Mouse (Mus musculus) layer of hippocampus, adult 2 months (tissue): ENCODE measurements around the gene Olfr1418. TPM values are rescaled to one million over a fixed set of nuclear protein-coding genes. Genes with fewer than 3 reads are reported as not detected.
"Not testable (repeated sequence)": the region's sequence is repeated elsewhere in the genome, so short reads cannot be mapped to it uniquely, and the experiment has no call there.

Experiments
- DNase-seq, 2 experiments: peaks; one replicate each; pipeline ENCODE4 v3.0.0; 2022; ENCODE audit warnings: low spot score in 2 of 2
- H3K27ac ChIP-seq: fragments of 200-600 bp; 2 replicates; pipeline ENCODE4 v1.8.1; 2022
- H3K4me3 ChIP-seq: fragments of 200-600 bp; 2 replicates; pipeline ENCODE4 v1.8.1; 2022; ENCODE audit warnings: mild to moderate bottlenecking
- CTCF ChIP-seq: fragments of 200-600 bp; conservative IDR thresholded peaks from 2 replicates; pipeline ENCODE4 v1.8.1; 2022; ENCODE audit warnings: antibody characterized with exemption, mild to moderate bottlenecking, moderate library complexity
- long read RNA-seq, 2 experiments: library from polyadenylated mRNA; stranded (forward); transcript quantifications; one replicate each; pipeline ENCODE4 v2.0.0; 2021; ENCODE audit warnings: borderline mapping rate in 2 of 2
- total RNA-seq, 2 experiments: library from RNA; stranded (reverse); gene quantifications; 2 replicates each; pipeline ENCODE4 v1.2.3; 2021

The Olfr1418 gene
- total RNA-seq = not detected
- long read RNA-seq, experiment 1 = 0 reads
- long read RNA-seq, experiment 2 = 0 reads

DNA sequence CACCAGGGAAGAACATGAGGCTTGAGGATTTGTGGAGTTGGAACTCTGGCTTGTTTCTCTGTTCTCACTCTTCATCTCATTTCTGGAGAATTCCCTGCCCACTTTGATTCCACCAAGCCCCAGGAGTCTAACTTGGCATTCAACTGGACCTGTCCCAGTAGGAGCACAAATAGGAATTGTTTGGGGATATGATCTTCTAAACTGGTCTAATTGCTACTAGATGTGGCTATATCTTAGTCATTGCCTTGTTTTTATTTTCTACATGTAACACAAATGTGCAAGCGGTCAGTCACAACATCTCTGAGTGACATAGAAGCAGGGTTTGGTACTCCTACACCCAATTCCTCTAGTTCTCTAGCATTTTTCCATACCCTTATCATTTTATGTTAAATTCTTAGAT is at the start of gene Olfr1418:
Gene Olfr1418, minus strand, starts transcription at position 101 of the 400 bp plus-strand sequence.
- no peak for DNase-seq
- no peak within 1 kb of the TSS for H3K27ac ChIP-seq
- no peak within 1 kb of the TSS for H3K4me3 ChIP-seq
- no peak for TF ChIP-seq CTCF

DNA sequence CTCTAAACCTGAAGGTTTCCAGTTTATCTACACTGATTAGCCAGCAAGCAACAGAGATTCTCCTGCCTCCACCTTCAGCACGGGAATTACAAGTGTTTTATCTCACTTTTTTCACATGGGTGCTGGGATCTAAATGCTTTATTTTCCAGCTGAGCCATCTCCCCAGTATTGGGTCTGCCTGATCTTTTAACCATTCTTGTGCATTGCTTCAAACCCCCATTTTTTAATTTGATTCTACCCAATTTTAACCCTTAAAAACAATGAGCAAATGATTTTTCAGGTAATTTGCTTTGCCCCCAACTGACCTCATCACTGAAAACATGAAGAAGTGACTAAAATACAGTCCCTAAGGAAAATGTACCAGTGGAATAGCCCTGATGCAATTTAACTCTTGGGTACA is 25.4 kb upstream of the Olfr1418 start, which contains the start of gene Olfr1420:
Gene Olfr1420, plus strand, starts transcription at position 301 of the 400 bp plus-strand sequence.
- DNase-seq = no peak
- Histone ChIP-seq H3K27ac (no peak within 1 kb of the TSS), H3K4me3 (no peak within 1 kb of the TSS)
- TF ChIP-seq CTCF = no peak

DNA sequence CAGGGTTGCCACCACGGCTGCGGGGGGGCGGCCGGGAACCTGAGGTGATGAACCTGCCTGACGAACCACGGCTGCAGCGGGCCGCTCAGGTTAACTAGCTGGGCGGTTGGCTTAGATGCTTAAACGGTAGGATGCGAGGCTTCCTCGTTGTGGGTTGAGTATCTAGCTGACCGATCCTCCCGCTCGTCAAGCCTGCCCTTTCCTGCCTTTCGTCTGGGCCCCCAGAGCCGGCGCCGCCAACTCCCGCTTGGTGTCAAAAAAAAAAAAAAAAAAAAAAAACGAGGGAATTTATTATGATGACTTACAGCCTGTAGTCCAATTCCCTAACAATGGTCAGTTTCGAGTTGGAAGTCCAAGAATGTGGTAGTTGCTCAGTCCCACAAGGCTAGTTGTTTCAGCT is 17.5 kb upstream of the Olfr1418 start:
- H3K27ac ChIP-seq, DNase-seq, H3K4me3 ChIP-seq: not testable (repeated sequence)

DNA sequence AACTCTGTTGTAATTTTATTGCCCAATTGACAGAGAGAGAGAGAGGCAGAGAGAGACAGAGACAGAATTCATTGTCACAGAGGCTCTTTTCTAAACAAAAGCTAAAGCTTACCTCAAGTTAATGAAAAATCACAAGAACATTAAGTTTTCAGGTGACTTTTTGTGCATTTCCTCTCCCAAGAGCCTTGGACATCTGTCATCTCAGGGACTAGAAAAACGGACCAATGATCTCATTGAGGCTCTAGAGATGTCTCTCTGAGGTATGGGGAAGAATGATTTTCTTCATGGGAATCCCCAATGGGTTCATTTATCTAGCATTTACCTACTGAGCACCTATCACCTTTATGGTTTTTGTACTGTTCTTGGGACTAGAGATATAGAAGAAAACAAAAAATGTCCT is 14.1 kb upstream of the Olfr1418 start, which contains the start of gene Olfr1419:
Gene Olfr1419, minus strand, starts transcription at position 101 of the 400 bp plus-strand sequence.
- no peak within 1 kb of the TSS for H3K4me3 ChIP-seq
- H3K27ac ChIP-seq = no peak within 1 kb of the TSS
- TF ChIP-seq CTCF = no peak
- no peak for DNase-seq

DNA sequence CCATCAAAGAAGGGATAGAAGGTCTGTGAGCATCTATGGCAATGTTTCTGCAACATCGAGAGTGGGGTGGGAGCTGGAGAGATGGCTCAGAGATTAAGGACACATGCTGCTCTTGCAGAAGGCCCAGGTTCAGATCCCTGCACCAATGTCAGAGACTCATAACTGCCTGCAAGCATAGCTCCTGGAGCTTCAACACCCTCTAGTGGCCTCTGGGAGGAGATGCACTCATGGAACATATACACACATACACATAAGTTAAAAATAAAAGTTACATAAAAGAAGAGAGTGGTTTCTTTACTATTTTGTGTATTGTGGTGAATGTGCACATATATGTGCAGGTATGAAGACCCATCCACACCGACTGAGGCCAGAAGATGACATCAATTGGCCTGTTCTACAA is 7.0 kb upstream of the Olfr1418 start:
- 0 out of 2 replicates have a peak, but pooled peaks have one; percentile 9 for TF ChIP-seq CTCF
- Histone ChIP-seq H3K4me3 (no peak overlapping the region), H3K27ac (no peak overlapping the region)
- no peak for DNase-seq

DNA sequence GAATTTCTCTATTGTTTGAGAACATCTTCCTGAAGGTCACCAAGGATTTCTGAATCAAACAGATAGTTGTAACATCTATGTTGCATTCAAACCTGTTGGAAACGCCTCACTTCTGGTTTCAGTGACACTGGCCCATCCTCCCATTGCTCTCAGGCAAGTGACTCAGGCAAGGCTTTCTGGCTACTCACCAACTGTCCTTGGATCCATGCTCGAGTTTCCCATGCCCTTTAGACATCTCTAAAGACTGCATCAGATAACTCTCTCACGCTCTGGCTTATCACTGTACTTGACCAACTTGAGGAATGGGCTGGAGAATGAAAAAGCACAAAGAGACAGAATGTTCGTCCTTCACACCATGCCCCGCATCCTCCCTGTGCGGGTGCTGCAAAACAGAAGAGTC is 4.4 kb downstream of the Olfr1418 start:
- TF ChIP-seq CTCF = no peak
- H3K4me3 ChIP-seq = no peak overlapping the region
- H3K27ac ChIP-seq = no peak overlapping the region
- DNase-seq = no peak

DNA sequence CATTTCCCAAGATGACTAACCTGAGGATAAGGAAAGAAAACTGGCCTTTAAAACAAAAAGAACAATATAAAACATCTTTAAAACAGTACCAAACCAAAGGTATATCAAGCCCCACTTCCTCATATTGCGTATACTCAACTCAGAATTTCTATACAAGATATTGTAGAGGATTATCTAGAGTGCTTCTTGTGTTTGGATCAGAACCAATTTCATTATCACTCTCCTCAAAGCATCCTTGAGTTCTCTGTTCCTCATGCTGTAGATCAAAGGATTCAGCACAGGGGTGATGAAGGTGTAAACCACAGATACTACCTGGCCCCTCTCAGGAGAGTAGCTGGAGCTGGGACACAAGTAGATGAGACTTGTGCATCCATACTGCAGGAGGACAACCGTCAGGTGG is 6.0 kb downstream of the Olfr1418 start:
- Histone ChIP-seq H3K4me3 (no peak overlapping the region), H3K27ac (no peak overlapping the region)
- no peak for TF ChIP-seq CTCF
- no peak for DNase-seq

DNA sequence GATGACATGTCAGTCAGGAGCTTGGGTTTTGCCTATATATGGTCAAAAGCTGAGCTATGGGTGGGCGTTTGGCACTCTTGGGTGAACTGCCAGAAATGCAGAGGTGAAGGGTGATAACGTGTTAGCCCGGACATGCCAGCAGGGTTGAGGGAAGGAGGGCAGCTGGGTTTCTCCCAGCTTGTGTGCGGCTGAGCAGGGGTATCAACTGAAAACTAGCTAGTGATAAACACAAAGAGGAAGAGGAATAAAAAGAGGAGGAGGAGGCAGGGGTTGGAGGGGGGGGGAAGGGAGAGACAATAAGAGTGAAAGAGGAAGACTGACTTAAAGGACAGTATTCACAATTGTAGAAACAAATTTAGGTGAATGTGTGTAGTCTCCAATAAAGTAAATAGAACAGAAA is 8.2 kb downstream of the Olfr1418 start:
- Histone ChIP-seq H3K27ac (no peak overlapping the region), H3K4me3 (no peak overlapping the region)
- DNase-seq = no peak
- TF ChIP-seq CTCF = no peak

DNA sequence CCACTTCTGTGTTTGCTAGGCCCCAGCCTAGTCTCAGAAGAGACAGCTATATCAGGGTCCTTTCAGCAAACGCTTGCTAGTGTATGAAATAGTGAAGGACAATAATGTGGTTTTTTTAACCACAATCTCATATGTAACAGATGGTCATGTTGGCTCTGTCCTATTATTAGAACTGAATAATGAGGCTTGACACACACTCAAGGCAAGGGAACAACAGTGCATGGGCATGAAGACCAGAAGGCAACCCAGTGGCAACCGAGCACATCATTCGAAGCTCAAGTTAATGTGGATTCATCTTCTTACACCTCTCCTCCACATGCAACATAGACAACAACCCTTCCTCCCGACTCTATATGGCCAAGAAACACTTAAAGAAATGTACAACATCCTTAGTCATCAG is 14.5 kb downstream of the Olfr1418 start:
- H3K27ac ChIP-seq = no peak overlapping the region
- no peak for TF ChIP-seq CTCF
- H3K4me3 ChIP-seq = no peak overlapping the region
- no peak for DNase-seq

DNA sequence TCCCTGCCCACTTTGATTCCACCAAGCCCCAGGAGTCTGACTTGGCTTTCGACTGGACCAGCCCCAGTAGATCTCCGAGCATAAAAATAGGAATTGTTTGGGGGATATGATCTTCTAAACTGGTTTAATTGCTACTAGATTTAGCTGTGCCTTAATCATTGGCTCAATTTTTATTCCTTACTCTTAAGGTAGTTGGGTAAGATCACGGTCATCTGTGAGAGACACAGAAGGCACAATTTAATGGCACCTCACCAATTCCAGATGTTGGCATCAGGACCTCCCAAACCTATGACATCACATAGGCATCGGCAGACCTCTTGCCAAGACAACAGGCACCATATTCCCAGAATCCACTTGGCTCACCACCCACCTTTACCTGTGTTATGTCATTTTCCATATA is 21.7 kb downstream of the Olfr1418 start, which contains the start of gene Olfr1417:
Gene Olfr1417, minus strand, starts transcription at position 101 of the 400 bp plus-strand sequence.
- no peak within 1 kb of the TSS for H3K27ac ChIP-seq
- no peak within 1 kb of the TSS for H3K4me3 ChIP-seq
- no peak for DNase-seq
- no peak for TF ChIP-seq CTCF

DNA sequence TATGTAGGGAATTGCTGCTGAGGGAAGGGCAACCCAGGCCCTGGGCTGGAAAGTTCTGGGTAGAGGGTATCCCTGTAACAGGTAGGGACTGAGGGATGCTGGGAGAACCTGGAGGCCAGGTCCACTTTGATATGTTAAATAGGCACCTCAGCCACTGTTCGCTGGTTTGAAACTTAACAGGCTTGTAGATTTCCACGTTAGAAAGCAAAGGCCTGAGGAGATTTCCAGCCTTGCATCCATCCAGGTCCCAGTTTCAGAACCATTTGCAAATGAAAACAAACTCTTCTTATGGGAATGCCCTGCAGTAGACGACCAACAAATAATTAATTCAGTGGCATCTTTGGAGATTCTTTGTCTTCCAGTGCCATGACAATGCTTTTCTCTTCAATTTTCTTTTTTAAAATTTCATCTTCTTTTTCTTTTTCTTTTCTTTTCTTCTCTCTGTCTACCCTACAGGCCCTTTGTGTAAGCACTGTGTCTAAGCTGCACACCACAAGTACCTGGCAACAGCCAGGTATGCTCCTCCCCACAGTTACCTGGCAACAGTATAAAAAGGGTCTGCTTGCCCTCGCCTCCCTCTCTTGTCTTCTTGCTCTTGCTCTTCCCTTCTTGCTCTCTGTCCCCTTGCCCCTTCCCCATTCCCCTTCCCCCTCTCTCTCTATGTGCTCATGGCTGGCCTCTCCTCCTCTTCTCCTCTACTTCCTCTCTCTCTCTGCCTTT is 37.4 kb downstream of the Olfr1418 start:
- H3K4me3 ChIP-seq = no peak overlapping the region
- DNase-seq = no peak
- H3K27ac ChIP-seq = no peak overlapping the region
- no peak for TF ChIP-seq CTCF

DNA sequence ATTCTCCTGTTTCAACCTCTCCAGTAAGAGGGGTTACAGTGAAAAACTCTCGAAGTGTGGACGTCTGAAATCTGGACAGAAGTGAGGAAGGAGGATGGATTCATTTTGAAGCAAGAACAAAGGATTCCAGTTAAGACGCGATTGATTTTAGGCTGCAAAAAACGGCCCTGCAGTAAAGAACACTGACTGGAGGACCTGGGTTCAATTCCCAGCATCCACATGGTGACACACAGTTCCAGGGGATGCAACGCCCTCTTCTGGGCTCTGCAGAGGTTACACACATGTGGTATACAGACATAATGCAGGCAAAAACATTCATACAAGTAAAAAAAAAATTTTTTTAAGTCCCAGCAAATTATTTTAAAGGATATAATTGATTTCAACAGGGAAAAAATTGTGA is 40.7 kb downstream of the Olfr1418 start:
- Histone ChIP-seq H3K4me3 (peak overlapping the region; percentile 84; the same call in 1 of the 2 replicates), H3K27ac (no peak overlapping the region)
- peak; percentile 29; the same call in 1 of the 2 replicates for TF ChIP-seq CTCF
- no peak for DNase-seq

DNA sequence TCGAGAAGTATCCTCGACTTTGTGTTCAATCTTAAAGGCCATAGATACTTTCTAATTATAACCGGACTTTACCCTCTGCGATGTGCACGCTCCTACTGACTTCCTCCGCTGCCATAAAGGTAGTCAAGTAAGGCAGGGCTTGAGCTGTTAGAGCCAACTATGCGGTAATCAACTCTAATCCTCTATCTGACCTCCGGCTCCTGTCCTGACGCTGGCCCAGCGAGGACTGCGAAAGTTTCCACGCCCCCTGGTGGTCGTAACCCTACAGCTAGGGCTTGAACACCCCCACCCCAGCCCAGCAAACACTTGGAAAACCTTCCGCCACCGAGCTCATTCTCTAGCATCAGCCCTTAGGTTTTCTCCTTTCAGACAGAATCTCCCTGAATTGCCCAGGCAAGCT is 41.1 kb downstream of the Olfr1418 start:
- H3K4me3 ChIP-seq = peak overlapping the region; percentile 84
- peak; percentile 78 for TF ChIP-seq CTCF
- no peak overlapping the region for H3K27ac ChIP-seq
- peak; percentile 29 to 70 for DNase-seq

DNA sequence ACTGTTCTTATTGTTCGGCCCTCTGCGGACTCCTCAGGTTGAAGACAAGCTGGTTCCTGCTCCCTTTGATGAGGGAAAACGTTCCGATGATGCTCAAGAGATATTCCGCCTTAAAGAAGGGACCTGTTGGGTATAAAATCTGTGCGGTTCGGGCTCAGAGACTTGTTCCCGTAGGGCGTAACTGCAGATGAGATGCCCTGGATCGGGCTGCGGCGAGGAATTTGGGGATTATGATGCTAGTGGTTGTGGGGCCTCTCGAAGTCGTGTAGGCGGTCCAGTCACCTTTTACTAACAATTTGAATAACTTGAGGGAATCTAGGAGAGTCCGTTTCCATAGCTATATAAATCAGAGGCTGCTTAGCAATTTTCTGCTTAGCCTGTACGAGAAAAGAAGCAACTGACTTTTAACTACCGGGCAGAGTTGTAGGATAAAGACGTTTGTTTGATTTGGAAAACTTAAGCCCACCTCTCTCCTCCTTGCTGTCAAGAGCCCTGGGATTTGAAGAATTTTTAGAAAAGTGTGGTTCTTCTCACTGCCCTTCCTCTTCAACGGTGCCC is 41.6 kb downstream of the Olfr1418 start, which contains the start of gene Stx3:
Gene Stx3, minus strand, starts transcription at position 261 of the 558 bp plus-strand sequence.
- no peak for TF ChIP-seq CTCF
- DNase-seq = no peak
- peak within 1 kb of the TSS; percentile 84 for H3K4me3 ChIP-seq
- H3K27ac ChIP-seq = peak within 1 kb of the TSS; percentile 94
